Mouse (Mus musculus): Measurements from ENCODE around the gene Cd300lg. TPM values are rescaled to one million over a fixed set of nuclear protein-coding genes. Genes with fewer than 3 reads are reported as not detected.

Gene Cd300lg
- polyA plus RNA-seq, 1 experiment: not detected

- no peak for TF ChIP-seq GATA1 (IDR thresholded peaks at IDR 0.05; ENCODE audit: low read length)
These were observed 21.6 kb upstream of the Cd300lg start for GRCm38 (mm10) chr11:102019736-102020135.

- no peak for TF ChIP-seq GATA1 (IDR thresholded peaks at IDR 0.05; ENCODE audit: low read length)
These were observed 20.1 kb upstream of the Cd300lg start for GRCm38 (mm10) chr11:102021196-102021595.

GRCm38 (mm10) chr11:102023406-102023805, 17.9 kb upstream of the Cd300lg start:
- no peak for TF ChIP-seq GATA1 (IDR thresholded peaks at IDR 0.05; ENCODE audit: low read length)

- no peak for TF ChIP-seq GATA1 (IDR thresholded peaks at IDR 0.05; ENCODE audit: low read length)
These were observed 17.1 kb upstream of the Cd300lg start for GRCm38 (mm10) chr11:102024084-102024758.

GRCm38 (mm10) chr11:102024875-102025274, 16.4 kb upstream of the Cd300lg start:
- TF ChIP-seq GATA1 (IDR thresholded peaks at IDR 0.05; ENCODE audit: low read length): no peak

GRCm38 (mm10) chr11:102025354-102025753, 16.0 kb upstream of the Cd300lg start:
- no peak for TF ChIP-seq GATA1 (IDR thresholded peaks at IDR 0.05; ENCODE audit: low read length)

- no peak for TF ChIP-seq GATA1 (IDR thresholded peaks at IDR 0.05; ENCODE audit: low read length)
These were observed 15.2 kb upstream of the Cd300lg start for GRCm38 (mm10) chr11:102025991-102026660.

GRCm38 (mm10) chr11:102026694-102027360, 14.5 kb upstream of the Cd300lg start:
- no peak for TF ChIP-seq GATA1 (IDR thresholded peaks at IDR 0.05; ENCODE audit: low read length)

GRCm38 (mm10) chr11:102027361-102028017, 13.8 kb upstream of the Cd300lg start:
- no peak for TF ChIP-seq GATA1 (IDR thresholded peaks at IDR 0.05; ENCODE audit: low read length)

GRCm38 (mm10) chr11:102028087-102028816, 13.1 kb upstream of the Cd300lg start, which contains the start of gene Mpp3:
Gene Mpp3 (minus strand): TSS chr11:102028461.
- no peak for TF ChIP-seq GATA1 (IDR thresholded peaks at IDR 0.05; ENCODE audit: low read length)

- no peak for TF ChIP-seq GATA1 (IDR thresholded peaks at IDR 0.05; ENCODE audit: low read length)
These were observed 12.0 kb upstream of the Cd300lg start for GRCm38 (mm10) chr11:102029304-102029703.

GRCm38 (mm10) chr11:102029966-102030365, 11.3 kb upstream of the Cd300lg start:
- no peak for TF ChIP-seq GATA1 (IDR thresholded peaks at IDR 0.05; ENCODE audit: low read length)

GRCm38 (mm10) chr11:102031149-102031548, 10.2 kb upstream of the Cd300lg start:
- no peak for TF ChIP-seq GATA1 (IDR thresholded peaks at IDR 0.05; ENCODE audit: low read length)

- TF ChIP-seq GATA1 (IDR thresholded peaks at IDR 0.05; ENCODE audit: low read length): no peak
These were observed 8.2 kb upstream of the Cd300lg start for GRCm38 (mm10) chr11:102033055-102033591.

- TF ChIP-seq GATA1 (IDR thresholded peaks at IDR 0.05; ENCODE audit: low read length): no peak
These were observed 6.4 kb upstream of the Cd300lg start for GRCm38 (mm10) chr11:102034887-102035286.
